Mouse (Mus musculus): Measurements from ENCODE around the gene L1td1.
A peak's percentile ranks its signal among the peaks of the same experiment; 100 is the strongest.

DNA sequence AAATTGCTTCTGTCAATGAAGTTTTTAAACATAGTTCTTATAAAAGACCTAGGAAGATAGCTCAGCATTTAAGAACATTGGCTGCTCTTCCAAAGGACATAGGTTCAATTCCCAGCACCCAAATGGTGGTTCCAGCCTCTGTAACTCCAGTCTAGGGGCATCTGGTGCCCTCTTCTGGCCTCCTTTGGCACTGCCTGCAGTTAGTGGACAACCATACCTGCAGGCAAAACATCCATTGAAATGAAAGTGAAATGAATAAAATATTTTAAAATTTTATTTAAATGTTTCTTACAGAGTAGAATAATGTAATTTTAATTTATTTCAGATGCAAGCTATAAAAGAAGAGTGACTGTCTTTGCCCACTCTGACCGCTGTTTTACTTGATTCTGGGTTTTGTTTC lies 36.5 kb upstream of the L1td1 start:
- TF ChIP-seq POLR2A (IDR thresholded peaks at IDR 0.05; ENCODE audit: borderline replicate concordance, insufficient read depth, low read length), result no peak
- peak; percentile 20; the same call in 1 of the 2 replicates for TF ChIP-seq CTCF (IDR thresholded peaks at IDR 0.05; ENCODE audit: borderline replicate concordance, insufficient read depth, low read depth, low read length)
